Mouse (Mus musculus) gastrocnemius, adult 18-20 months (tissue): ENCODE results near the gene Bmper. TPM values are rescaled to one million over a fixed set of nuclear protein-coding genes. Genes with fewer than 3 reads are reported as not detected.

Experiments
- DNase-seq: peaks from one replicate; pipeline ENCODE4 v3.0.0; 2021; ENCODE audit warnings: low spot score
- long read RNA-seq, 2 experiments: library from polyadenylated mRNA; stranded (forward); transcript quantifications; one replicate each; pipeline ENCODE4 v2.0.0; 2021
- total RNA-seq, 2 experiments: library from RNA; stranded (reverse); gene quantifications; 2 replicates each; pipeline ENCODE4 v1.2.3; 2021

Bmper gene
- 1 to 10 TPM; 2.3 to 3.8 TPM for total RNA-seq
- long read RNA-seq, experiment 1, partial matches to known transcripts = 0 of 4 reads
- long read RNA-seq, experiment 1, other reads (novel, unspliced or antisense) = 1 of 4 reads
- long read RNA-seq, experiment 2, partial matches to known transcripts = 0 of 2 reads
- long read RNA-seq, experiment 2, other reads (novel, unspliced or antisense) = 0 of 2 reads

DNA sequence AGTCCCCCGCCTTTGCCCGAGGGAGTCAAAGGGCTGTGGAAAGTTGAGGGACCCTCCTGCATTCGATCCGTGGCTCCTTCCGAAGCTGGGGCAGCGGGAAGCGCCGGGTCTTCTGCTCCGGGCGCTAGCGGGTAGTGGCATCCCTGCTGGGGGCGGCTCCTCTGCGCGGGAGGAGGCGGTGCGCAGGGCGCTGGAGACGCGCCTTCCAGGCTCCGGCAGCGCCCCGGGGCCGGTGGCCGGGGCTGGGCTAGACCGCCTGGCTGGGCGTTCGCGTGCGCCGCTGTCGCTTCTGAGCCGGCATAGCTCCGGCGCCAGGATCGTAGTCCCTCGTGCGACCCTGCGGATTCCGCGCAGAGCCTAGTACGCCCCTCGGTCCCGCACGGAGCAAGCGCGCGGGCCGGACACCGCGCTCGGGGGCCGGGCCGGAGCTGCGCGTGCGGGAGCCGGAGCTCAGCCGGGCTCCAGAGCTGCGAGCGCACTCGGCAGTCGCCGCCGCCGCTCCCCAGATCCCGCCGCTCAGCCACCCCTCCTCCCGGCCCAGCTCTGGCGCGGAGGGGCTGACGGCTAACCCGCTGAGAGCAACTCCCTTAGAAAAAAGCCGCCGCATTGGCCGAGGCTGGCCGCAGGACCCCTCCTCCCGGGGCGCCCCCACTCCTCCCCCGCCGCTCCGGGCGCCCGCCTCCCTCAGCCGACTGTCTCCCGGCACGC, at the start of gene Bmper:
Gene Bmper, plus strand, starts transcription at position 236 of the 708 bp plus-strand sequence.
- DNase-seq = peak; percentile 56

DNA sequence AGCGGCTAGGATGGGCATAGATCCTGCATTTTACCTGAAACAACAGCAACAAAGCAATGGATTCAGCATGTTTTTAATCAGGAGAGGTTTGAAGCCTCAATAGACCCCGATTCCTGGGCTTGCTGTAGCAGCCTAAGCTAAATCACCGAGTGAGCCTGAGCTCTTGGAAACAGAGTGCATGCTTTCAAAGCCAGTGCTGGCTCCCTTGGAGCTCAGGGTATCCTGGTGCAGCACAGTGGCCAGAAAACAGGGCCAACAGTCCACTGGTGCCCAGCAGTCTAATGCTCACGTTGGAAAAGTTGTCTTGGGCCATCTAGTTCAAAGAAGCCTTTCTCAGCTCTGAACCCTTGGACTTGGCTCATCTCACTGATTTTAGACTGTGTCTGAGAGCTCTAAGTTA, 45.4 kb upstream of the Bmper start:
- DNase-seq = no peak

DNA sequence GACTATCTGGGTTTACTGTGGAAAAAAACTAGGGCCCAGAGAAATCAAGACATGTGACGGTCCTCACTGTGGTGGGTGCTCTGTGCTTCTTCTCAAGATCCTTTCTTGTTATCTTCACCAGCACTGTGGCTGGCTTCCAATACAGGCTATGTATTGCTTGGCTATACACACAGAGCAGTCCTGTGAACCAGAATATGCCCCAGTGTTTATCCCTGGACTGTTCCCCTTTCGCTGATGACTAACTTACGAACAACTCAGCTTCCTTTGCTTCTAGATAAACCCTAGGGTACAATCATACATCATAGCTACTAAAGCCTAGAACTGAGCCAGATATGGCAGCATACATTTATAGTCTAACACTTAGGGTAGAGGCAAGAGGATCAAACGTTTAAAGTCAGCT, 35.7 kb upstream of the Bmper start:
- no peak for DNase-seq

DNA sequence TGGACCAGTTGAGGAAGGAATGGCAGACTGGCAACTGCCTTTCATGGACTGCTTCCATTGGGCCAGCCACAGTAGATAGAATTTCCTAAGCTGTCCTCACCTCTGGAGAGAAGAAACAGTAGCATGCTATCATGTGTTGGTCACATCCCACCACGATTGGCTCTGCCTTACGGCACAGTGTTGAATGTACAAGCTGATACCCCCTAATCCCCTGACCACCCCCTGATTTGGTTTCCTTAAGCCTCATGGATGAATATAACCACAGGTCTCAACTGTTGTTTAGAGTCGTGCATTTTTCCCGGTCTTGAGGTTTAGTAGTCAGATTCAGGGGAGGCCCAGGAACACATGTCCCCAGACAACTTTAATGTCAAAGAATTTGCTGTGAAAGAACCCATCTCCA, 34.7 kb upstream of the Bmper start:
- DNase-seq = no peak

DNA sequence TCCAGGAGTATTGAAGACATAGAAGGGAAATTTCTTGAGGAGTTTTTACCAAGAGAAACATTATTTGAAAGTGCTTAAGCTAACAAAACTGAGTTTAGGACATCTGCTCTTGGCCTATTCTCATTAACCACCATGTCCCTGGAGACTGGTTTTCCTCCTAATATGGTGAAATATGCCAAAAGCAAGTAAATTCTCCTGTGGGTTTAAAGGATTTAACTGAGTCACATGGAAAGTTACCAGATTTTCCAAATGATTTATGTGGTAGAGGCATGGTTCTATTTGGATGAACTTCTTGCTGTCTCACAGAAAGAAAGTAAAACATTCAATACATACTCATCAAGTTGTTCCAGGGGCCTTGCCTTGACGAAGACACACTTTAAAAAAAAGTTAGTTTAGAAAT, 31.9 kb upstream of the Bmper start:
- DNase-seq = peak; percentile 44

DNA sequence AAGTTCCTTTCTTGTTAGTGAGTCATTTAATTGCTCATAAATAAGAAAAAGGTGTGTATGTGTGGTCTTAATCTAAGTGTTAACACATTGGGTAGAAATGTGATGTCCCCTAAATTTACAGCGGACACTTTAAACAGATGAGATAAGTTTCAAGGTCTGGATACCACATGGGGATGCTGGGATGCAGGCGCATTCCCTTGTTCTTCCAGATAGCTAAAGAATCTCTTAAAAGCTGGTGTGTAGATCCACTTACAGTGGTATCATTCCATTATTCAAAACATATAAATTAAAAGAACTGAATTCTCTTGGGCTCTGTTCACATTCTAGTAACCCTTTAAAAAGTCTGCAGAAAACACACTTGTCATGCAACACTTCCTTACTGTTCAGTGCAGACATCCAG, 31.4 kb upstream of the Bmper start:
- DNase-seq = no peak

DNA sequence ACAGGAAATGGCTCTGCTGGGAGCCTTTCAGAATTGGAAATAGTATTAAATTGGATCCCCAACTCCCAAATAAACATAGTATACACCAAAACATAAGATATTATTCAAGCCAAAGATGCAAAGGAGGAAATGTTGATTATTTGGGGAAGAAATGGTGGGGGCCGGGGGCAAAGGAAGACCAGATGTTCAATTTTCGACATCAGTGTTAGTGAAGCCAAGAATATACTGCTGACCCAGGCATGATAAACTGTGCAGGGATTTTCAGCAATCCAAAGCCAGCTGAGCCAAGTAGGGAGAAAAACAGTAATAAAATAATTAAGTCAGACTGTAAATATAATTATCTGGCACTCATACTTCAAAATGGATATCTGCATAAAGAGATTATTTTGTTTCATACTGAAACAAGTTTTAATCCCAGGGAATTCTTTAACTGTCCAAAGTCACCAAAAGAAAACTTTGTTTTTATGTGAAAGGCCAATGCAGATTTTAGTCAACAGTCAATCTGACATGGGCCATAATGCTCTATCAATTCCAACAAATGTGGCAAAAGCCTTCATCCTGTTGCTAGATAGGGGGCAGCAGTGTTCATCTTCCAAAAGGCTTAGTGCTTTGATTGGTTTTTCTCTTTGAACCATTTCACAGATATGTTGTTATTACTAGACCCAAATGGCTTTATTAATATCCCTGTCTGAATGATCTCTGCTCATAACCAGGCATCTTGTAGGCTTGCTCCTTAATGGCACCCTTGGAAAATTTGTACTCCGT, 30.1 kb upstream of the Bmper start:
- DNase-seq = no peak

DNA sequence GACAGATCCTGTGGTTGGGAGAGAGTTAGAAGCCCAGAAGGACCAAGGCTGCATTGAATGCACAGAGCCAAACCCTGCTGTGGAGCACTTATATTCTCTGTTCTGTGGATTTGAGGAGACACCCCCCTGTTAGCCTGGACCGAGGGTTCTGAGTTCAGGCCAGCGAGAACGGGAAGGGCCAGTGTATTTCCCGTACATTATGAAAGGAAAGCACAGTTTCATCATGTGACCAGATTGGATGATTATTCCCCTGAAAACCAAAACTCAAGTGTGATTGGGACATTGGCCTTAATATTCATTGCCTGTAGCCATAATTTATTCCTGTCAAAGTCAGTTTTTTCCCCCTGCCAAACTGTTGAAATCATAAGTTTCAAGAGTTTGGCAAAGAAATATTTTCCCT, 23.9 kb upstream of the Bmper start:
- DNase-seq = no peak

DNA sequence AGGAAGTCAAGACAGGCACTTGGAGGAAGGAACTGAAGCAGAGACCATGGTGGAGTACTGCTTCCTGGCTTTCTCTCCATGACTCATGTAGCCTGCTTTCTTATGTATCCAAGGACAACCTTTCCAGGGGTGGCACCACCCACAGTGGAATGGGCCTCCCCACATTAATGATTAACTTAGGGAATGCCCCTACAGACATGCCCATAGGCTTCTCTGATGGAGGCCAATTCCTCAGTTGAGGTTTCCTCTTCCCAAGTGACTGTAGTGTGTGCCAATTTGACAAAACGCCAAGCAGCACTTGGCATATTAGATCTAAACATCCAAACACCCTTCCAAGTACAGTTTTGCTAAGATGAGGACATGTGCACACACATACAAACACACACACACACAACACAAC, 23.0 kb upstream of the Bmper start:
- DNase-seq = no peak

DNA sequence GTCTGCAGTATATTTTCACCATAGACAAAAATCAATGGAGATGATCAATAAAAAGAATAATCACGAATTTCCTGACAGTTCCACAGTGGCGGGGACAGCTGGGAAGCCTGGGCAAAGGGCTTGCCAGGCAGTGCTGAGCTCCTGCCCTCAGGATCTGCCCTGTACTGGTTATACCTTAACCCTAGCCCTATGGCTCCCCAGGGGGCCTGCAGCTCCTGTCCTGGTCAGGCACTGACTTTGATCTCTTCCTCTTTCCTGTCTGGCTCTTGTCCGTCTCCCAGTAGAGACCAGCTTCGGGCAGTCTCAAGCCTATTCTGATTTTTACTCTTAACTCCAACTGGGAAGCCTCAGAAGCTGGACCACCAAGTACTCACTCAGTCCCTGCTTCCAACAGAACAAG, 22.0 kb upstream of the Bmper start:
- DNase-seq = no peak

DNA sequence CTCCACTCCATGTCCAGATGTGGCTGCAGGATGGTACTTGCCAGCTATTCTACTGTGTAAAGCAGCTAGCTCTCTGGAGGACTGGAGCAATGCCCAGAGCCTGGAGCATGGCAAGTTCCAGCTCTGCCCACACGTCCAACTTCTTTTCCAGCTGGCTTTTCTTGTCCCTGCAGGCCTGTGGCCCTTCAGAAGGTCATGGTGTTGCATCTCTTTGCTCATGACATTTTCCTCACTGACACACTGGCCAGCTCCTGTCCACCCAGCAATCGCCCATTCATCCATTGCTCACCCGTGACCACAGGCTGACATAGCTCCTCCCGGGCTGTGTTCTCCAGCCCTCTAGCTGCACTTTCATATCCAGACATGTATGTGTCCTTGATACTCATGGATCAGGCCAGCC, 20.4 kb upstream of the Bmper start:
- no peak for DNase-seq

DNA sequence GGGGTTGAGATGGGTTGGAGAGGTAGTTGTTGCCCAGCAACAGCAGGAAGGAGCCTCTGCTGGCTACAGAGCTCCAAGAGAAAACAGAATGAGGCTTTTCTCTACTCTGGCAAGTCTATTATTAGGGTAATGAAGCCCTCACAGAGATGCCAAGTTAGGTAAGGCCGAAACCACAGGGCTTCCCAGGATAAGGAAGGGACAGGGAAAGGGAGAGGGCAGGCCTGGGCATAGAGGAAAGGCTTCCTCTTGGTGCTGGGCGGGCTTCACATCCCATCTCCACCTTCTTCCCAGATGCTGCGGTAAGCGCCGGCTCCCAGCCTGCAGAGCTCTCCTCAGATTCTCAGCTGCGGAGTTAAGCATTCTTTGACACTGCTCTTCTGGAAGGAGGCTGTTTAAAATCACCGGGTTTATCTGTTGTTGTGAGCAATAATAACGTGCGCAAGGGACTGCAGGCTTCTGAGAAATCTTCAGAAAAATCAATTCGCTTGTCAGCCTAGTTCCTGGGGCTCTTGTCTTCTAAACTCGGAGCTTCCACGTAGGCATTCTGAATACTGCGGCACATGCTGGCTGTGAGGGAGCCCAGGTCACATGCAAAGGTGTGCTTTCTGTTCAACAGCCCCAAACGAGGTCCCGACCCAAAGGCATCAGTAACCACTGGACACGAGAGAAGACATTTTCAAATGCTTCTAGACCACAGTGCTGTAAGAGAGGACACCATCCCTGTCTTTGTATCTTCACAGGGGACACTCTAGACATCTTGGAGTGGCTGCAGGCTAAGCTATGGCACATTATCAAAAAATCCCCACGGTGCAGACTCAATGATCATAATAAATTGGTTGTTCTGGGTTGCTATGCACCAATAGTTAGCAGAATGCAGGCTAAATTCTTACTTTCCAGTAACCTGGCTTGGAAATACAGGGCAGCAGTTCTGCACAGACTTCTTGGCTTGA, 18.3 kb upstream of the Bmper start:
- DNase-seq = no peak

DNA sequence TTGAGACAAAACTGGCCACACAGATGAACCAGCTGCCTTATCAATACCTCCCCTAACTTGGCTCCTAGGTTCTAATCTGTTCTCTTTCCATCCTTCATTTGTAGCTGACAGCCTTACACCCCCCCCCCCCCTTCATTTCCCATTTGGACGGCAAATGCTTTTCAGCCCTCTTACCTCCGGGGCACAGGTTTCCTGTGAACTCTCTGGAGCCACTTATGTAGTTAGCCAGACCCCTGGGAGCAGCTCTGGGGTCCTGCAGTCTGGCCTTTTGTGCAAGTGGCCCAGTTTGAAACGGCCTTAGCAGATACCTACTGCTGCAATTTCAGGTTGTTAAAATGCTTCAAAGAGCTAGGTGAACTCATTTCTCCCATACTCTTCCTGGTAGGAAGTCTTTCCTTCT, 17.6 kb upstream of the Bmper start:
- DNase-seq = no peak

DNA sequence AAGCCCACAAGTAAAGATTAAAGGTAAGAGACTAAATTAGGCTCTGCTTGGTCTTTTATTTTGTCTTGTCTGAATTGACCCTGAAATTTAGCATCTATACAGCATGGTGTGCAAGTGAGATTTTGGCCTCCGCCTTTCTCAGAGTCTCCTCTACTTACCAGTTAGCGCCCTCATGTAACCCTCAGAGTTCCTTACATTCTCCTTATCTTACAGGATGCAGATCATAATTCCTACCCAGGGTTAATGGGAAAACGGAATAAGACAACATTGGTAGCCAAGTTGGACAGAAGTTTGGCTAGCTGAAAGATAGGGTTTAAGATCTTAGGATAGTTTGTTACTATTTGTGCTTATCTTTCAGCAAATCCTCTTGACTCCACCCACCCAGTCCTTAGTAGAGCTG, 17.1 kb upstream of the Bmper start:
- DNase-seq = no peak

DNA sequence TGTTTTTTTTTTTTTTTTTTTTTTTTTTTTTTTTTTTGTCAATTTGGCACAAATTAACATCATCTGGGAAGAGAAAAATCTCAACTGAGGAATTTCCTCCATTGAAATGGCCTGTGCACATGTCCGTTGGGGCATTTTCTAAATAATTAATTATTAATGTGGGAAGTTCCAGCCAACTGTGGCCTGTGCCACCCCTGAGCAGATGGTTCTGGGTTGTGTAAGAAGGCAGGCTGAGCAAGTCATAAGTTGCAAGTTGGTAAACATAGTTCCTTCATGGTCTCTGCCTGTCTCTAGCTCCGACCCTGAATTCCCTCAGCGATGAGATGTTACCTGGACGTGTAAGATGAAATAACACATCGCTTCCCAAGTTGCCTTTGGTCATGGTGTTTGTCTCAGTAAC, 16.7 kb upstream of the Bmper start:
- DNase-seq = no peak

DNA sequence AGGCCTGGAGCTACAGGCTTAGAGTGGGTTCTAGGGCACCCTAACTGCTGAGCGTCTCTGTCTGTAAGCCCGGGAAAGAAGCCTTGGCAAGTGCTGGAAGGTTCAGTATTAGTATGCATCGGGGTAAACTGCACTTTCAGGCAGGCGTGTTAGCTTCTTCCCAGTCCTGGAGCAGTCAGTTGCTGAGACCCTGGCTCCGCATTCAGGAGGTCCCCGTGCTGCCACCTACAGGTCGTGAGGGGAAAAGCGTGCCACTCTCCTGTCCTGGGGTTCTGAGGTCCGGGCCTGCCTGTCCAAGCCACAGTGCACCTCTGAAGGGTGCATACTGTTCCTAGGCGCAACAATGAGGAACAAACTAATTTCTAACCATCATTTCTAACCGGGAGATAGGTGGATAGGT, 10.6 kb upstream of the Bmper start:
- peak; percentile 79 for DNase-seq

DNA sequence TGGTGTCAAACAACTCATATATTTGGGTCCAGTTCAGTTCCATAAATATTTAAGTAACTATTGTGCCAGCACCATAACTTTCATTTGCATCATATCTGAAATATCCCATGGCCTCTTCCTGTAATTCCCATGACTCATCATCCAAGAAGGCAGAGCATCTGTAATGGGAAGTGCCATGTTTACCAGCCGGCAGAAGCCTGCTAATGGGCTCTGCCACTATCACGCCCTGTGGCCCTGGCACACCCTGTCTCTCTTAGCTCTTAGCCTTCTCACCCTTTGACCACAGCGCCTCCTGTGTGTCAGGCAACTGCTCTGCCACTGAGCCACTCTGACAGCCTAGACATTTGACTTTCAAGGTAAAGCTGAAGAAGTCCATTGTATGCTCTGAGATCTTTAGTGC, 3.1 kb upstream of the Bmper start:
- no peak for DNase-seq

DNA sequence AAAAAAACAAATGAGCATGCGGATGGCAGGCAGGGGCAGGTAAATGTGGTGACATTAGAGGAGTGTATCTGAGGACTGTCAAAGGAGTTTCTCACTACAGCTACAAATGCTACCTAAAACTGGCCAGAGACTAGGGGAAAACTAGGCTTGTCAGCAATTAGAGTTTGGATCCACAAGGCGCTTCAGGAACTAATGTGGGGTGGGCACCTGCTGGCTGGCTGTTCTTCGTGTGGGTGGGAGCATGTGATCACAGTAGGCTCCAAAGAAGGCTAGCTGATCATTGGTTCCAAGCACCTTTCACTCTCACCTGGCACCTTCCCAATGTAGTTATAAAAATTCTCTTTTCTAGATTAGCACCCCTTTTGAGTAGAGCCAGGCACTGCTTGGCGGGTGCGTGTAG, 900 bp upstream of the Bmper start:
- no peak for DNase-seq

DNA sequence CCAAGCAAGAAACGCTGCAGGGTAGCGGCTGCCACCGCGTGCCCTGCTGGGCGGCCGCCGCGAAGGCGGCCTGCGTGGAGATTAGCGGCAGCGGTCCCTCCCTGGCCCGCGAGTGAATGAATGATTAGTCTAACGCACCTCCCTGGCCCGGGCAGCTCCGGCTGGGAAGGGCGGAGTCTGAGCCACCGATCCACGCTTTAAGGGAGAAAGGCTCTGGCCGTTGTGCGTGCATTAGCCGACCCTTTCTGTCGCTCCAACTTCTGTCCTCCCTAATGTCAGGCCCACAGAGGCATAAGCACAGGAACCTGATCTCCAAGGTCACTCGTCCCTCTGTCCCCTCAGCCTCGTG, 410 bp upstream of the Bmper start:
- DNase-seq = peak; percentile 29

DNA sequence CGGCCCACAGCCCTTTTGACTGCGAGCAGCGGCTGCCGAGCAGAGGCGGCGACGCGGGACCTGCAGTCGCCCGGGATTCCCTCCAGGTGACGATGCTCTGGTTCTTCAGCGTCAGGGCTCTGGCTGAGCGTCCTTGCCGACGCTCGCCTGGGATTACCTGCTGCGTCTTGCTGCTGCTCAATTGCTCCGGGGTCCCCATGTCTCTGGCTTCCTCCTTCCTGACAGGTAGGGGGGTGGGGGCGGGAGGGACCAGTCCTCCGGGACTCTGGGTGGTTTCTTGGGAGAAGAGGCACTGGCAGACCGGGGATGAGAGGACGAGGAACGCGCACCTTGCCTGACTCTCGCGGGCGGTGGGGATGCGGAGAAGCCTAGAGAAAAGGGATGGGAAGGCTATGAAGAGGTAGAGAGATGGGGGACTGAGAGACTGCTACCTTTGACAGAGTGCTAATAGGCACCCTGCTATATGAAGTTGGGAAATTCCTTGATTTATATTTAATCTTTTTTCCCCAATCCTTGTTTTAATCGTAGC, 737 bp downstream of the Bmper start:
- DNase-seq = no peak

DNA sequence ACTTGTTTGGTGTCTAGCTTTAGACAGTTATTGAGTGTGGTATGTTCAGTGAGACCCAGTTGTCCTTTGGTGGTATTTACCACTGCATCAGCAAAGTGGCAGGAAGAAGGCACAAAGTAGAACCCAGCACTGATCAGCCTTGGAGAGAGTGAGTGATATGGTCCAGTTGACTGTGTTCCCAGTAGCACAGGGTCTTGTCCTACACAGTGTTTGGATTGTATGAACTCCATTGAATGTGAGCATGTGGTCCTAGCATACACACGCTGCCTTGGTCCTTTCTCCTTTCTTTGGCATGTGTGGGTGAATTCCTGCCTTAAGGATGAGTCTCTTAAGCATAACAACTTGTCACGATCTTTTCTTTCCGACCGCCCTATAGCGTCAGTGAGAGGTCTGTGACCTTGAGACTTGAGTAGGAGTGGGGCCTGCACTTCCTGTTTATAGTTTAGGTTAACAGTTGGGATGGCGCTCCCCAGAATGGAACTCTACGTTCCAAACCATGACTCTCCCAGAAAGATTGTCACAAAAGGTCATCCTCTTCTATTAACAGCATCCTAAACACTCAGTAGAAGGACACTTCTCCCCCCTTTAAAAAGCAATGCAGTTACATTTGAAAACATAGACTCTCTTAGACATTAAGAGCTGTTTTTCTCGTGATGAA, 10.7 kb downstream of the Bmper start:
- no peak for DNase-seq
